Mouse (Mus musculus): Measurements from ENCODE around the gene Alcam. TPM values are rescaled to one million over a fixed set of nuclear protein-coding genes. Genes with fewer than 3 reads are reported as not detected.

The Alcam gene
- total RNA-seq, 2 experiments from 2014 or later = 6.9 to 10.4 TPM

DNA sequence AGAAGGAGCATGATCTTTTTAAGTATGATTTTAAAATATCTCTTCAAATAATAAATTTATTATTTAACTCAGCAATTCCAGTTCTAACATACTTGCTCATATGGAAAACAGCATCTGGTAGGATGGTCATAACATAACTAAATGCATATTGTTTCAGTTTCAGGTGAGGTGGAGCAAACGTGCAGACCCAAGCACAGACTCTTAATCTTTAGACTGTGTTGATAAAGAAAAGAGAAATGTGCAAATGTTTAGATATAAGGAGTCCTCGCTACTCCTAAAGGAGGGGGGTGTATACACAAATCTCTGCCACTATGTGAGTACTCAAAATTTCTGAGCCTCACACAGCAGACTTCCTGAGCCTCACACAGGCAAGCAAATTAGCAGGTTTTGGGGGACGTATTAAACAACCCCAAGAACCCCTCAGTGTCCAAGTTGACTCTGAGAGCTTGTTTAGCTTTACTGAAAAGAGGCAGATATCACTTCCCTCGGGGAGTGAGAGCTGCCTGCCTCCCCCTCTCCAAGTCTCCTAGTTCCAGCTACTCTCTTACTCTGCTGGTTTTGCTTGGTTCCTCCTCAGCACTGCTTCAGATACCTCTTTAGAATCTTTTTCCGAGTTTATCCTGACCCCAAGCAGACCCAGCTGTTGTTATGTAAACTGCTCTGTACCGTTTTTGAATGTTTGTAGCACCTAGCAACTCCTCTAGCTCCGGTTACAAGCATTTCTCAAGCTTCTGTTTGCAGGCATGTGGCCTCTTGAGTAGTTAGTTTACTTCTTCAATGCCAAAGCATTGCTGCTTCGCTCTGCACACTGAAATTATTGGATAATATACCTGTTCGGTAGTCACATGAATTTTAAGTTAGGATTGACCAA, 10.0 kb downstream of the Alcam start:
- no peak for ATAC-seq (replicated peaks; ENCODE audit: low FRiP score, poor library complexity, severe bottlenecking)

DNA sequence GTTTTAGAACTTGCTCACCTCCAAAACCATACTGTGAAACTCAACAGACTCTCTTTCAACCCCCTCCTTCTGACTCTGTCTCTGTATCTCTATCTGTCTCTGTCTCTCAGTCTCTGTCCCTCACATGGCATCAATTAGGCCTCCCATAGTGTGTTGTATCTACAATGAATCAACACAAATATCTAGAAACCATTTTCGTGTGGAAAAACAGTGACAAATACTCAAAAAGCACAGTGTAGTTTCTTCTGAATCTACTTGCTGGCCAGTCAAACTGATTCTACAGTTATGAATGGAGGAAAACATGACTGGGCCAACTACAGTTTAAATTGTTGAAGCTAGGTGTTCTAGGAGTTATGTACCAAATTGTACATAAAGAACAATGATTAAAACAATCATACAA, 10.8 kb downstream of the Alcam start:
- no peak for ATAC-seq (replicated peaks; ENCODE audit: low FRiP score, poor library complexity, severe bottlenecking)

DNA sequence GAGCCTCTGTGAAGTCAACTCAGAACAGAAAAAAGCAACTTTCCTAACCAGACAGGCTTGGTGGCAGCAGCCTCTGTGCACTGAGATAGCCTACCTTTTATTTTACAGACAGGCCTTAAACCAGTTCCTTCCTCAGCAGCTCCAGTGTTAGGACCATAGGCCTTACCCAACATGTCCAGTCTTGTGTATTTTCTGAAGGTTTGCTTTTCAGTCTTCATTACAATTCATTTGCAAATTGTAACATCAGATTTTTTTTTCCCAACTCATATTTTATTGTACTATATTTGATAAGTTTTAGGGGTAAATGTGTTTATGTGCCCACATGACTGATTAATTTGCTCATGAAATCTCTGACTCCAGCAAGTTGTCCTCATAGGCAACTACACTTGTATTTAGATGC, 14.3 kb downstream of the Alcam start:
- no peak for ATAC-seq (replicated peaks; ENCODE audit: low FRiP score, poor library complexity, severe bottlenecking)

DNA sequence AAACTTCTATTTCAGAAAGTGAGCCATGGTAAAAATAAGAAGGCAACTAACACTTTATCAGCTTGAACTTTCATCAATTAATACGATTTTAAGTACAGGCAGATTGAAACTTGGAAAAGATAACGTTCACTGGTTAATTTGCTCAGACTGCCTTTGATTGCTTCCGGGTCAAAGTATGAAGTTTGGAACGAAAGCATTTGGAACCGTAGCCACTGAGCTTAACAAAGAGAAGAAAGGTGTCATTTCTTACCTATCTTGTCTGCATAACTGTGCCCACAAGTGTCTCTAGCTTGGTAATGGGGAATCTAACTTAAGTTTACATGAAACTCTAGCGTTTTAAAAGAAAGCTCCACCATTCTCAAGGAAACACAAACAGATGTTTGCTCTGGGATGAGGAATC, 14.9 kb downstream of the Alcam start:
- ATAC-seq (replicated peaks; ENCODE audit: low FRiP score, poor library complexity, severe bottlenecking) = no peak

DNA sequence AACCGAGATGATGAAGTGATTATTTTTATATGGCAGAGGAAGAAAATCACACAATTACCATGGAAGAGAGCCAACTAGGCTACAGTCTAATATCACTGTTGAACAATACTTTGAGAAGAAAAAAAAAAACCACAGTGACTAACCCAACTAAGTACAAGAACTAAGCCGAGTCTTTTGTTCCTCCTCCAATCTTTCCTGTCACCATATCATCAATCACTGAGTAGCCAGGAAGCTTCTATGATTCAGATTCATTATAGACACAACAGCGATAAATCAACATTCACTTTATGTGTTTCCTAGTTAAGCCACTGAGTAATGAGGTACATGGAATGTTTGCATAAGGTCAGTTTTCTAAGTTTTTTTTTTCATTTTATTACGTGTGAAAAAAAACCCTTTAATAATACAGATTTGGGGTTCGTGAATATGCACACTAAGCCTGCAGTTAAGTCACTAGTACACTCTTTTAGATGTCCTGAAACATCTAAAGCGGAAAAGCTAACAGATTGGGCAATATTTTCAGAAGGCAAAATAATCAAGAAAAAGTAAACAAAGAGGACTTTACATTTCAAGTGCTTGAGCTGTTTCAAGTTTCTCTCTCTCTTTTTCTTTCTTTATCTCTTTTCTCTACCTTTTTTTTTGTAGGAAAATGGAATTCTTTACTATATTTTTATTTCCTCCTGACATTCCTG, 15.5 kb downstream of the Alcam start:
- ATAC-seq (replicated peaks; ENCODE audit: low FRiP score, poor library complexity, severe bottlenecking) = no peak

DNA sequence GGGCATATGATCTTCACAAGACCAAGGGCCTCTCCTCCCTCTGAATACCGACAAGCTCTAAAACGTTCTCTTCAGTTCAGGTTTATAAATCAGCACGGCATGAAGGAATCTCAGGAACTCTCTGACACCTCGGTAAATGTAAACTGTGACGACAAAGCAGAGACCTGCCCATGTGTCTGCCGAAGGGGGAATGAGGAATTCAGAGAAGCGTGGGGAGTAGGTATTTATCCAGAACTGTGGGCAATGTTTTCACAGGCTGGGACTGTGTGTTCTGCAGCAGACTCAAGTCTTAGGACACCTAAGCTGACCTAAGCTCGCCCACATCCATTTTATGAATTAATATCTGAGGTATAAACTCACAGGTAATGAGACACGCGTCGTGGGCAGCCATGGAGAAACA, 20.7 kb downstream of the Alcam start:
- ATAC-seq (replicated peaks; ENCODE audit: low FRiP score, poor library complexity, severe bottlenecking) = no peak

- no peak for ATAC-seq (replicated peaks; ENCODE audit: low FRiP score, poor library complexity, severe bottlenecking)
Measured at GRCm38 (mm10) chr16:52432072-52432471, 21.8 kb downstream of the Alcam start.

- ATAC-seq (replicated peaks; ENCODE audit: low FRiP score, poor library complexity, severe bottlenecking) = no peak
Measured at GRCm38 (mm10) chr16:52431590-52431989, 22.3 kb downstream of the Alcam start.

DNA sequence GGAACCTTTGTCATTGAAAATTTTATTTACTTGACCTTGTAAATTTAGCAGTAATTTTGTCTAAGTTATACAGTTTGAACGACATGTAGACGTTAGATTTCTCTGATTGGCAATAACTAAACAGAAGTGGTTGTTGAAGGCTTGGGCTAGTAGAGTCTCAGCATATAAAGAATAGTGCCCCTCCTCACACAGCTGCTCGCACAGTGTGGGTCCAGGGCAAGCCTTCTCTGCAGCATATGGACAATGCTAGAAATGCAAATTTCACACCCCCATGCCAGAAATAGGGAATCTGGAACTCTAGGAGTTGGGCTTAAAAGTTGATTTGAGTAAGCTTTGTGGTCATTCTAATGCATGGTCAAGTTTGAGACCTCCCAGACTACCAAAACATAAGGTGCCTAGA, 23.8 kb downstream of the Alcam start:
- no peak for ATAC-seq (replicated peaks; ENCODE audit: low FRiP score, poor library complexity, severe bottlenecking)

DNA sequence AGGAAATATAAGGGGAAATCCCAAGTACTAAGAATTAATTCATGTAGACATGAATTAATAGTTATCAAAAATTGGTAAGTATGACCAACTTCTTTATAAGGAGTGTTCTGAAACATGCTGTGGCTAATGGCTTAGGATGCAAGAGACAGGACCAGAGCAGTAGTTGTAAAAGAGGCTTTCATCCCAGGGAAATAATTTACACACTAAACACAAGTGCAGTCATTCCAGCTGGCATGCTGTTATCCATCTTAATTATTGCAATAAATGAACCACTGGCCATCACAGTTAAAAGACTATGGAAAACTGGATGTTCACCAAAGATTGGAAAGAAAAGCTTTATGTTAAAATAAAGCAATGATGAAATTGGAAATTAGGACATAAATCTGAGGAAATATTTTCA, 24.2 kb downstream of the Alcam start:
- ATAC-seq (replicated peaks; ENCODE audit: low FRiP score, poor library complexity, severe bottlenecking) = no peak

- ATAC-seq (replicated peaks; ENCODE audit: low FRiP score, poor library complexity, severe bottlenecking) = no peak
Measured at GRCm38 (mm10) chr16:52428505-52428904, 25.4 kb downstream of the Alcam start.

- no peak for ATAC-seq (replicated peaks; ENCODE audit: low FRiP score, poor library complexity, severe bottlenecking)
Measured at GRCm38 (mm10) chr16:52418568-52419158, 35.2 kb downstream of the Alcam start.

GRCm38 (mm10) chr16:52417982-52418381, 35.9 kb downstream of the Alcam start:
- no peak for ATAC-seq (replicated peaks; ENCODE audit: low FRiP score, poor library complexity, severe bottlenecking)

DNA sequence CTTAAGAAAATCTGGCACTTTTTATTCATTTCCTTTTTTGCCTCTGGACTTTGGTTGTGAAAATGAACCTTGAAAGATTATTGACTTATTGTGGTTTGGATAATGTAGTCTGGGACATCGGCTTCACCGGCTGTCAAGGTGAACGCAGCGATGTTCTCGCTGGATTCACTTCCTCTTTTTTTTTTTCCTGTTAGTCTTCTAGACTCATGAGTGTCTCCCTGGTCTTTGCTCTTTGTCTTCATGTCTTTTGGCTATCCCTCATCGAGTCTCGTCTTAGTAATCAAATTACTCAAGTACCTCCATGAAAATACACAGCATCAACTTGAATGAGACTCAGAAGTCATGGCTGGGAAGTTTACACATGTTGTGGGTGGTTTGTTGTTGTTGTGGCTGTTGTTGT, 36.7 kb downstream of the Alcam start:
- no peak for ATAC-seq (replicated peaks; ENCODE audit: low FRiP score, poor library complexity, severe bottlenecking)

DNA sequence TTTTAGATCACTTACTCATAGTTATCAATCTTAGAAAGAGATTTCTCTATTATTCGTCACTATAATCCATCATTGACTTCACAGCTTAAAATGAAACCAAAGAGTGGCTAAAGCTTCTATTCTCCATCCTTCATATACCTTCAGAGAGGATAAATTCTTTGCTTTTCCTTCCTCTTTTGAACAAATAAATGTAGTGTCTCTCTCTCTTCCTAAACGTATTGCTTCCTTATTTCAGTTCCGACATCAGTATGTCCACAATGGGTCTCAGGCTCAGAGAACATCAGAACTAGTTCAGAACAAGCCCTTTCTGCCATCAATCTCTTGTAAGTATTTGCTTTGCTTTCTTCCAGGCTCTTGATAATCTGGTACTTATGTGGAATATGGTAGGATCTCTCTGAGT, 40.2 kb downstream of the Alcam start:
- no peak for ATAC-seq (replicated peaks; ENCODE audit: low FRiP score, poor library complexity, severe bottlenecking)

GRCm38 (mm10) chr16:52406072-52406471, 47.8 kb downstream of the Alcam start:
- ATAC-seq (replicated peaks; ENCODE audit: low FRiP score, poor library complexity, severe bottlenecking) = no peak

DNA sequence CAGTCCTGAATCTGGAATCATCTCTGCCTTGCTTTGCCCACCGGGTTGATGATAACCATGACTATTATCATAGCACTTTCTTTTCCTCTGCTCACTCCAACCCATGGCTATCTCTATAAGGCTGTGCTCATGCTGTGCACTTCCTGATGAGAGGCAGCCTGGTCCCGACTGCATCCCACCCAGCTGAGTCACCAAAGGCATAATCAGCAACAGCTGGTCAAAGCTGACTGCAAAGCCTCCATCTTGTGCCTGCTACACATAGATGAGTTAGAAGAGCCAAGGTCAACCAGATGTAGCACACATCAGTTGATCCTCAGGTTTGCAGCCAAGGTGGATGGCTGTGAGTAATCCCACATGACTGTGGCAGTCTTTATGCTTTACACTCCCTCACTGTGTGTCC, 48.6 kb downstream of the Alcam start:
- ATAC-seq (replicated peaks; ENCODE audit: low FRiP score, poor library complexity, severe bottlenecking) = no peak

- no peak for ATAC-seq (replicated peaks; ENCODE audit: low FRiP score, poor library complexity, severe bottlenecking)
Measured at GRCm38 (mm10) chr16:52399112-52399511, 54.8 kb downstream of the Alcam start.

DNA sequence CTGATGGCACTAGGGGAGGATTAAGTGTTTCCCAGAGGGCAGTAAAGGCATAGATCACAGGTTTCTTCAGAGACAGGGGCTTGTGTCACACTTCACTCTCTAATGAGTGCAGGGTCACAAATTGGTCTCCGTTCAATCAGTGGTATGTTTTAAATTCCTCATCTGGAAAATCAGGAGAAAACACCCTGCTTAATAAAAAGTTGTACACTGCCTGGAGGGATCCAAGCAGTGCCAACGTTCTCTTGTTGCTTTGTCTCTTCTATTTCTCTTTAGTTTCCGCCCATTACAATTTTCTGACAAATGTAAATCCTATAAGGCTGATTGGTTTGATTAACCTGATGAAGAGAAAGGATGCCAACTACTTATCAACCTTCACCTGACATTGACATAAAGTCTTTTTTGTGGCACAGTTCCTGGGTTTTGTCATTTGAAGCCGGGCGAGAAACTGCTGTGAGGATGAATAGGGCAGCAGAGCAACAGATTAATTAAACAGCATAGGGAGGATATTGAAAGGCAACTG, 67.0 kb downstream of the Alcam start:
- ATAC-seq (replicated peaks; ENCODE audit: low FRiP score, poor library complexity, severe bottlenecking) = no peak

- no peak for ATAC-seq (replicated peaks; ENCODE audit: low FRiP score, poor library complexity, severe bottlenecking)
Measured at GRCm38 (mm10) chr16:52383456-52384185, 70.3 kb downstream of the Alcam start.

Measured in erythroblast, adult 5-6 weeks (primary cell).